Mouse (Mus musculus): ENCODE measurements around the gene Prkcz.
"Not testable (repeated sequence)": the region's sequence is repeated elsewhere in the genome, so short reads cannot be mapped to it uniquely, and the experiment has no call there.

Prkcz gene

DNA sequence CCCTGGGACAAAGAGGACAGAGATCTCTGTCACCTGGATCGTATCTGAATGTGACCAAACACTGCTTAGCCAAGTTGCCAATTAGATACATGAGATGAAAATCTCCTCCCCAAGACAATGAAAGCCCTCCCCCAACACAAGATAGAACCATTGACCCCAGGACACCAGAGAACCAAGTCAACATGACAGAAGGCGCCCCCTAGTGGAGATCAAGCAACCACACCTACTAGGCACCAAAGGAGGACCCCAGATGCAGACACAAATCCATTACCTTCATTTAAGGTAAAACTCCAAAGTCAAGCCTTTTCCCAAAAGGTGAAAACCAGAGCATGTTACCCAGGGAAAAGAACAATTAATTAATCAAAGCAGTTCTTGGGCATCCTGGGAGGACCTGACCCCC is 3.6 kb downstream of the Prkcz start:
- no peak for DNase-seq

DNA sequence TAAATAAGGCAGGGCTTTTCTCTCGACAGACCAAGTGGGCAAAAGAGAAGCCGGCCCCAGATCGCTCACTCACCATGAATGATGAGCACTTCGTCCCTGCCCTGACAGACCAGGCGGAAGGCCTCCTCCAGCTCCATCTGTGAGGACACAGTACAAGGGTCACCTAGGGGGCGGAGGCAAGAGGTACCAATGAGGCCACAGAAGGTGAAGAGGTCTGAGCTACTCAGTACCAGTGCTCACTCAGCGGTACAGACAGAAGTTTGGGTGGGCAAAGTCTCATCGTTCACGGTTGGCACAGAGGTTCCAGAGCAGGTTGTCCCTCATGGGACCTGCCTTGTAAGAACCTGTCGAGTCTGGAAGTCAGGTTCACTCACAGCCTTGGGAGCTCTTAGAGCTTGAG is 4.8 kb downstream of the Prkcz start:
- DNase-seq: no peak

DNA sequence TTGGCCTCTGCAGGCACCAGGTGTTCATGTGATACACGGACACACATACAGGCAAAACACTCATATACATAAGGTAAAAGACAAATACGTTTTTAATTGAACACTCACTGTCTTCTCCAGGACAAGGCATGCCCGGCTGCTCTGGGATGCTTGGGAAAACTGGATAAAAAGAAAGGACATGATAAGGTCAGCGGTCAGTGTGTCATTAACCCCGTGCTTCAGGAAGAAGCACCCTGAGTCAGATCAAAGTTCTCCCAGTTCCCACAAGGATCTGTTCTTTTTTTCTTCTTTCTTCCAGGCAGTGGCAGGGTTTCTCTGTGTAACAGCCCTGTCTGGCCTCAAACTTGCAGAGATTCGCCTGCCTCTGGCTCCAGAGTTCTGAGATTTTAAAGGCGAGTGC is 6.6 kb downstream of the Prkcz start:
- DNase-seq: no peak

DNA sequence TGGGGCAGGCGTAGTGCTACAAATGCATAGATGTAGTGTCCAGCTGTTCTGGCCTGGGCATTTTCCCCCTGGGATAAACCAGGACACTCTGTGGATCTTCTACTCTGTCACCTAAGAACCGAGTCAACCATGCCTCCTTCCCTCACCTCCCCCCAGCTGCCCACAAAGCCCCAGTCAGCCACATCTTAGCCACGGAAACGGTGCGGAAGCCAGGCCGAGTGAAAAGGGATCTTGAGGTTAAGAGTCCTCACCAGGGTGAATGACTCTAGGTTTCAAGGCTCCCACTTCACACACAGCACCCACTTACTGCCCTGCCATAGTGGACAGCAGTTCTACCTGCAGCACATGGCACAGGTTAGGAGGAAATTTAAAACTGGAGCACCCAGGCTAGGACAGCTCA is 7.1 kb downstream of the Prkcz start:
- DNase-seq: no peak

DNA sequence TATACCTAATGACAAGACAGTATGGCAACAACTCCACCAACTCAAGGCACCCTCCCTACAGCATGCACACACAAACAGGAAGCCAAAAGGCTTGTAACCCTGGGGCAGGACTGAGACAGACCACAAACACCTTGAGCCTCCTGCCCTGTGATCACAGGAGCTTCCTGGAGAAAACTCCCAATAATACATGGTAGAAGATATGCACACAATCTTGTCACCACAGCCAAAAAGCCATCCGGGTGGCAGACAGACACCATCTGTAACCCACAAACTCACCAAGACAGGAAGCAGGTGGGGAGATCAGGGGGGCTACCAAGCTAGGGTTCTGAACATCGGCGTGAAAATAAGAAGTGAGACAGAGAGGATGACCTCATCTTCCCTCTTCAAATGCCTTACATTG is 8.6 kb downstream of the Prkcz start:
- no peak for DNase-seq

DNA sequence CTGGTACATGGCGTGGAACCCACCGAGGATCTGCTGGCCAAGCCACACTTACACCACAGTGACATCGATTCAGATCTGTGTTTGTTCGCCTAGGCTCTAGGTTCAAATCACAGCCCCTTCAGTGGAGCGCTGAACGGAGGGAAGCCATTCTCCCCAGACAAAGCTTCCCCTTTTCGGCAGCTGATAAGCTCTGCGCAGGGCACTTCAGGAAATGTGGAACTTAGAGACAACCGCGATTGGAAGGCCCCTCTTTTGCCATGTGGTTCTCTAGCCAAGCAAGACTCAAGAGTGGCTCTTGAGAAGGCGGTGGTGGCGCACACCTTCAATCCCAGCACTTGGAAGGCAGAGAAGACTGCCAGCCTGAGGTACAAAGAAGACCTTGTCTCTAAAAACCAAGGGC is 14.8 kb downstream of the Prkcz start:
- DNase-seq: no peak

DNA sequence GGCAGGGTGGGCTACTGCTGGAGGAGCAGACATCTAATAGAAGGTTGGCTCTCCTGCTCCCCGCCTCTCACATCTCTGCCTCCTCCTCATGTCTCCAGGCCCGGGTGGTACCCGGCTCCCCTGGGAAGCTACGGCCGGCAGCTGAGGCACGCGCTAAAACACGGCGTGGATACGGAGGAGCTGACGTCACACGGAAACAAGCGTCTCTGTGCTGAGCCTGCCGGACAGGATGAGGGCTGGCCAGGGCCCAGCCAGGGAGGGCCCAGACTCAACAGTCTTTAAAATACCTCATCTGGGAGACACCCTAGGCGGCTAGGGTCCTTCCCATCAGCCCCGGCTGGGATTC is 15.6 kb downstream of the Prkcz start:
- peak; percentile 43 to 58 for DNase-seq

DNA sequence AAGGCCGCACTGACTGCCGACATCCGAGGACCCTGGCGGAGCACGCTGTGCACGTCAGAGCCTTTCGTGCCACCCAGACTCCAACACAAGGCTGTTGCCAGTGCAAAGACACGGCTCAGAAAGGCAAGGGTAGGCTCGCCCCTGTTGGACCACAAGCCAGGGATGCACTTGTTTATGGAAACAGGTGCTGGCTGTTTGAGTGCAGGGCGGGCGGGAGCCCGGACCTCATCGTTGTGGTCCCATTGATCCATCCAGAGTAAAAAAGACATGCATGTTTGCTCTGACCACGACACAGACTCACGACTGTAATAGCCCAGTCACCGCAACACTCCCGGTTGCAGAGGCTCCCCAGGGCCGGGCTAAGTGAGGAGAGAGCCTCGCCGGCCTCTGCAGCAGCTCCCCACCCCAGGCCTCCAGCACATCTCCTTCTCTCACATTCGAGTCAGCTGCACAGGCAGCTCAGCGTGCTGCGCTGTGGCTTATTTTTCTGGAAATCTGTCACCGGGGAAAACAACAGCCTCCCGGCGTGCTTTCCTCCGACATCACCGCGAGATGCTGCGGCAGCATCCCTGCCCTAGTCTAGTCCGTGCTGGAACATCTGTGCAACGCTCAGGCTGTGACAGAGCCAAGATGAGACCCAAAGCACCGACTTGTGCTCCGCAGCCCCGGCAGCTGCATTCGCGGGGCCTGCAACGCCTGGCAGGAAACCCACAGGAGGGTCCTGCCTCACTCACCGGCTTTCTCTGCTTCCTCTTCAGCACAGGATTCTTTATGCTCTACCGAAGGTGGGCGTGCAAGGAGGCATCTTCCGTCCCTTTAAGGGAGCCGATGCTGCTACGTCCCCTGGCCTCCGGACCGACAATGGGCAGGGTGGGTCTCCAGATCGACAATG is 16.2 kb downstream of the Prkcz start:
- no peak for DNase-seq

DNA sequence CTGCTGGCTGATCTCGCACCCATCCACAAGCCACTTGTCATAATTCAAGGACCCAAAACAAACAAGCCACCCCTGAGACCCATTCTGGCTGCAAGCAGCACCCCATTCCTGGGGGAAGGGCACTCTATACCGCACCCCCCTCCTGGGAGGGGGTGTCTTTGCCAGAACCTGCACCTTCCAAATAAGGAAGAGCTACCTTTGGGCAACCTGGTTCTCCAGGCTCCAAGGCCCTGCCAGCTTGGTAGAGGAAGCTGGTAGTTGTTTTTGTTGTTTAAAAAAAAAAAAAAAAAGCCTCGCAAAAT is 16.9 kb downstream of the Prkcz start:
- peak; percentile 62 to 64 for DNase-seq

DNA sequence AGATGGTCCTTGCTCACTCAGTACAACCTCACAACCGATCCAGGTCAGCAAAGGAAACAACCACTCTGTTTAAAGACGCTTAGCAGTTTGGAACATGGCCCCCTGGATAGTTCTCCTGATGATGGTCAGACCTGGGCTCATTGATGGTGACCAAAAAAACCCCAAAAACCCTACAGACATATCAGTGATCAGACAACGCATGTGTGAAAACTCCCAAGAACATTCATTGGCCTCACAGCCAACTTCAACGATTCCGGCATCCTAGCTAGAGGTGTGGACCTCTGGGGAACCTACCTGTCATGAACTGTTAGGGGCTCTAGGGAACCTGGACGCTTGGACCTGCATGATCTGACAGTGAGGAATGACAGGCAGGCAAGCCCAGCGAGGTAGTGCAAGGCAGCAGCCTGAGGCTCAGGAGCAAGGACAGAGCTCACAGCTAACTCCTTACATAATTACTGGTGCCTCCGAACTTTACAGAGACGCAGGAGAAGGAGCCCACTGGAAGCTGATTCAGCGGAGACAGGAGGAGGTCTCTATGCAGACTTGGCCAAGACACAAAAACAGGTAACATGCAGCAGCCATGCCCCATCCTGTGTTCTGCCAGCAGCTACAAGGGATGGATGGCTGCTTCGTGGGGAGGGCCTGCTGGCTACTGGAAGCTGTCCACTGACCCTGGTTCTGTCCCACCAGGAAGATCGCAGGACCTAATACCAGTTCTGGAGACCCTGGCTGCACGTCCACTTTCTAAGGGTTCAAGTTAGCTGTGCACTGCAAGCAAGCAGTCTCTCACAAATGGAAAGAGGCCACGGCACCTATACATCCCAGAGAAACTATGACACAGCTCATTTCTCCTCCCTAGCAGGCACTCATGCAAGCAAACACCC is 17.5 kb downstream of the Prkcz start:
- DNase-seq: no peak

DNA sequence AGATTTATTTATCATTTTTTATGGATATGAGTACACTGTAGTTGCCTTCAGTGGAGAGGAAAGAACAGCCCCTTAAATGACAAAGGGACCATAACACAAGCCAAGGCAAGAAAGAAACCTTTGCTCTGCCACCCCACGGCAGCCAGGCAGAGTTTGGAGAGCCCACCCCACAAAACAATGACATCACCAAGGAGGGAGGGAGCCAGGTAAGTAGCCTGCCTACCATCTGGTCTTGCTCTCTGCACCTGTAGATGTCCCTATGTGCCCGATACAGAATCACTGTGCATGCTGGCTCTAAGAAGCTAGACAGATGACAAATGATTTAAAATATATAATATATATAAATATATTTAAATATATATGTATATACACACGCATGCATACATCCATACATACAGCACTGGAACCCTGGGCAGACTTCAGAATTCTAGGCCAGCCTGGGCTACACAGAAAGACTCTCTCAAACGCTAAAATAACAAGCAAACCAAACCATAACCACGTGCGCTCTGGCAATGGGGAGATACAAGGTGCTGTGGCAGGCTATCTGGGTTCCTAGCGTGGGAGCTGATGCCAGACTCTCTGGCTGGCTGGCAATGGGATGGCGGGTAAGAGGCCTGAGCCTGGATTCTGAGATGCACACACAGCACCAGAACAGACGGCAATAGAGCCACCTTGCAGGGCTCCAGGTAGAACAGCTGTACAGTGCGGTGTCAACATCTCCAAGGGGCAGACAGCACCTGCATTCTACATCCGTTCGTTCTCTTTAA is 24.7 kb downstream of the Prkcz start:
- no peak for DNase-seq

DNA sequence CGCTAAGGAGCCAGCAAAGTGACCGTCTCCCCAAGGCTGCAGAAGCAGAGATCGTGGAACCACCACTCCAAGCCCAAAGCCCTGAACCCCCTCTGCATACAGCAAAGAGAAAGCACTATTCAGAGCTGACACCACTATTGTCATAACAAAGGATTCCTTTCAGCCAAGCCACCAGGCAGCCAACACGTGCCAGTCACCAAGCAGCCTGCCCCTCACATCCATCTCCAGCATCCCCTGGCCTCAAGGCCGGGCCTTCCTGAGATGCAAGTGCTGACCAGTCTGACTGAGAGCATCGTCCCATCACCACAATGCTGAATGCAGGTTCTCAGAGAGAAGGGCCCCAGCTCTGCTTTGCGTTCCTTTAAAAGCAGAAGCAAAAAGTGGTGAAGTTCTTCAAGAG is 28.9 kb downstream of the Prkcz start:
- DNase-seq: no peak

DNA sequence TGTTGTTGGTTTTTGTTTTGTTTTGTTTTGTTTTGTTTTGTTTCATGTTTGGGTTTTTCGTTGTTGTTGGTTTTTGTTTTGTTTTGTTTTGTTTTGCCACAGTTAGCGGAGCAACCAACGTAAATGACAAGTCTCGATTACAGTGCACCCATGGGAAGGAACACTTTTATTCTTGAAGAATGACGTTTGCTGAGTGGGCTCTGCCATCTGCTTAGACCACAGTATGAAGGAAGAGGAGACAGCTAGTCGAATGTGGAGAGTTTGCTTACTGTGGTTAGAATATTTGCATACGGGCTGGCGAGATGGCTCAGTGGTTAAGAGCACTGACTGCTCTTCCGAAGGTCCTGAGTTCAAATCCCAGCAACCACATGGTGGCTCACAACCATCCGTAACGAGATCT is 32.8 kb downstream of the Prkcz start:
- DNase-seq: not testable (repeated sequence)

DNA sequence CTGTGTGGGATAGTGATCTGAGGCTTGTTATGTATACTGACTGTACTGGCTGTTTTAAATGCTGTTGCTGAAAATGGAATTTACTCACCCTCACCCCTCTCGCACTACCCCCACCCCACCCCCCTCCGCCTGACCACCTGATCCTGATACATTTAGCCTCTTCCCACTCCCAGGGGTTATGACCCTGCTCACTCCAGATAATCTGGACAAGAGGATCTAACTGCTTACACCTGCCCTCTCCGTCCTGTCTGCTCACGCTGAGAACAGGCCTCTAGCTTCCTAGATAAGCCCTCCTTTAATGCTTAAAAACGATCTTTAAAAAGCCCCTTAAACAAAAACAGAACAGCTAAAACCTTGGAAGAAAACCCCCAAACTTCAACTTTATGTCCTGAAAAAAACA is 35.4 kb downstream of the Prkcz start:
- no peak for DNase-seq

DNA sequence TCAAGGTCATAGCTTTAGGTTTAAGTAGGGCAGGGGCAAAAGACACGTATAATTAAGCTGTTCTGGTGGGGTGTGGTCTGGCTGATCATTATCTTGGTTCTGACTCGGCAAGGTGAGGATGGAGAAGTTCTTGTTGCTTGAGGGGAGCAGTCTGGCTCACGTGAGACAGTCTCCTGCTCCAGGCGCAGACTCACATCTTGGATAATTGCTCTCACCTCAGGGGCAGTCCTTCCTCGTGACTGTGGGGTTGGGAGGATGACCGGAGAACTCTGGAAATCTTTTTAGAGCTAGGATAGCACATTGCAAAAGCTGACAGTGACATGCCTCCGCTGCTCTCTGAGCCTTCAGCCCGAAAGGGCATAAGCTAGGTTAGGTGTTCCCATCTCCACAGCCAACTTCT is 36.6 kb downstream of the Prkcz start:
- DNase-seq: no peak

DNA sequence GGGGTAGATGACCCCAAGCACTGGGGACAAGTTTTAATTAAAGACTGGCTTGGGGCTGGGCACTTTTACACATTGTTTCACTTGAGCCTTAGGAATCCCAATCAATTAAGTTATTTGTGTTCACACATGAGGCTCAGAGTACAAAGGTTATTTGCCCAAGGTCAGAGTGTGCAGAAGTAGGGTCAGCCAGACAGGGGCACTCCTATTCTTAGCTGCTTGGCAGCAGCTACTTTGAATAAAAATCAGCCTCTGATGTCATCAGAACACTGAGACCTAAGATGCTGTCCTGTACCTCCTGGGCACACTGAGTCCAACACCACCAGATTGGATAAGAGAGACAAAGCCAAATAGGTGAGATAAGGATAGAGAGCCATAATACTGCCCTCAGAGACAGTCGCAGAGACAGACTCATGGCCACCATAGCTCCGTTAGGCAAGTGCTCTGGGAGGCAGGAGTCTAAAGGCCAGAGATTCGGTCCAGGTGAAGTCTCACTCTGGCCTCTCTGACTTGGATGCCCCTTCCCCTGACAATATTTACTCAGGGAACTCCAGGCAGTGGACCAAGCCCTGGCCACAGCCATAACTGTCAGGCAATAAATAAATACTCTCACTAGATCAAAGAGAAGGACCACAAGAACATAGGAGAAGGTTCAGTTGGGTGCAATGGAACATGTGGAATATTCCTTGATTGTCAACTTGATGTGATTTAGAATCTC is 37.9 kb downstream of the Prkcz start:
- no peak for DNase-seq

DNA sequence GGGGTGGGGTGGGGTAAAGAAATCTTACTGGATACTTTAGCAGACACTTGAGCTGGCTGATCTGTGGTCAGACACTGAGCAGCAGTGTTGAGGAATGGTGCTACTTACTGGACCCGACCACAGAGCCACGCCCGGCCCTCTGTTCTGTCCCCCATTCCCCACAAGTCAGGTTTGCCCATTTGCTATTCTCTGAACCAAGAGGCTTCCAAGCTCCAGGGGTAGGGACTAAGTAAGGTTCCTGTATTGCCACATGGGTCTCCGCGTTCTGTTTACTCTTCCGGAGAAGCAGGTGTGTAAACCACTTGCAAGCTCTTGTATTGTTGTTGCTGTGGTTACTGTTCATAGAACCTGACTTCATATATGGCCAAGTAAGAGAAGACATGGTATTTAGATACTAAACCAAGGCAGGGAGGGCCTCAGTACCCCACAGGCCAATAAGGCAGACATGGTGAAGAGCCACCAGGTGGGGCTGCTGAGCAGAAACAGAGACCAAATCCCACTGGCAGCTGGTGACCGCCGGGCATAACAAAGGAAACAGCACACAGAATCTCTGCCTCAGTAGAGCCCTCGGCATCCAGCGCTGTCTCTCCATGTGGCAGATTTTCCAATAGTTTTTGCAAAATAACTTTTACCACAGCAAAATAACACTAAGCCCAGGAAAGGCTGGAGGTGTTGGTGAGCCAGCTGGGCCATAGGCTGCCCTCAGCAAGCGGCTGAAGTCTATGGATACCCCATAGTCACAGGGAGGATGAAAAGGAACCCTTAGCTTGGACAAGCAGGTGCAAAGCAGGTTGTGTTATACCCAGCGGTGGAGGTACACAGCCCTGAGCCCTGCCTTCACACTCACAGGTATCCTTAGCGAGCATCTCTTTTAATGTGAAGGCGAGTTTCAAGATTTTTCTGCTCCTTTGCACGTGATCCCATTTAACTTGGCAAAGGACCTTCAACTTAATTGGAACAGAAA is 40.6 kb downstream of the Prkcz start:
- peak; percentile 65 to 75 for DNase-seq

DNA sequence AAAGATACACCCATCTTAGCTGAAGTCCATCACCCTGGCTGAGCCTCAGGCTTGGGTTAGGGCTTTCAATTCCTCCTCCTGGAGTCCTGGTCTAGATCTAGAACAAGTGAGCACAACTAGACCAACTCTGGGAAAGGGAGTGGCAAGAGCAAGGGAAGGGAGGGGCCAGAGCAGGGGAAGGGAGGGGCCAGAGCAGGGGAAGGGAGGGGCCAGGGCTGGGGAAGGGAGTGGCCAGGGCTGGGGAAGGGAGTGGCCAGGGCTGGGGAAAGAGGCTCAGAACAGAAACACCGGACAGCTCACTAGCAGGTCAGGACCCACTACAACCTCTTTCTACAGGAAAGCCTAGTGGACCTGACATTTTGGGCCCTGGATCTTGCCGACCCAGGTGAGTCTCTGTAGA is 42.9 kb downstream of the Prkcz start:
- peak; percentile 37 to 52 for DNase-seq

DNA sequence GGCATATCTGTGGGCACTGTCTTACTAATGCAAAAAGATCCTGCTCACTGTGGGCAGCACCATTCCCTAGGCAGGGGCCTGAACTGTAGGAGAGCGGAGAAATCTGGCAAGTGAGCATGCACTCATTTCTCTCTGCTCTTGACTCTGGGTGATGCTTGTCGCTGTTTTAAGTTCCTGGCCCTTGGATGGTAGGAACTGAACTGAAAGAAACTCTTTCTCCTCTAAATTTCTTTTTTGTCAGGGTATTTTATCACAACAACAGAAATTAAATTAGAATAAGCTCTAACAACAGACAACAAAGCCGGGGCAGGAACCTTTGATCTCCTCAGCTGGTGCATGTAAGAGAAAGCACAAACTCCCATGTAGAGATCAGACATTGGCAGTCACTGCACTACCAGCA is 46.1 kb downstream of the Prkcz start:
- no peak for DNase-seq

DNA sequence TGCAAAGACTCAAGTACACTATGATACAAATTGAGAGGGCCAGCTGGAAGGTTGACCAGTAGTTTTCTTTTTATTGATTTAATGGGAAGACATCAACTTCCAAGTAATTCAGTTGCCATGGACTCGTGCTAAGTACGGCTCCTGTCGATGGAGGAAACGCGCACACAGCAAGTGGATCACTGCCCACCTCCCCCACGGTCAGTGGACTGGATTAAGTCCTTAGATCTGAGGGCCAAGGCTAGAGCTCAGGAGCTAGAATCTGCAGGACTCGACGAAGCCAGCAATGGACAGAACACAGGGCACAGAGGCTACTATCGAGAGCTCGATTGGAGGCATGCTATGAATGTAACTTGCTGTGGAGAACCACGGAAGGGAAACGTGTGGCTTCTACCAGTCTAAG is 52.5 kb downstream of the Prkcz start:
- no peak for DNase-seq

DNA sequence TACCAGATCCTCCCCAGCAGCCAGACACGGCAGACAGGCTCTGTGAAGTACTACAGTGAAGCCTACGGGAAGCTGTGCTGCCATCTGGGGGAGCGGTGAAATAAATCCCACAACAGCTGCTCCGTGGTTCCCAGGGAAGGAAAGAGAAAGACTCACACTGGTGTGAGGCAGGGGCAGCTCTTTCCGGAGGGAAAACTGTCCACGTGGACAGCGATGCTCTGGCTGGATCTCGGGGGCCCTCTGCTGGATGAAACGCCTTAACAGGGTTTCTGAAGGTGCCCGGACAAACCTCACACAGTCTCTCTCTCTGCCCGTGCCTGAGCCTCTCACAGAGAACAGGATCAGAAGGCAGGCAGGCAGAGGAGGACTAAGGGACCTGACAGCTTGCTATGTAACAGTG is 53.1 kb downstream of the Prkcz start:
- peak; percentile 73 to 78 for DNase-seq

DNA sequence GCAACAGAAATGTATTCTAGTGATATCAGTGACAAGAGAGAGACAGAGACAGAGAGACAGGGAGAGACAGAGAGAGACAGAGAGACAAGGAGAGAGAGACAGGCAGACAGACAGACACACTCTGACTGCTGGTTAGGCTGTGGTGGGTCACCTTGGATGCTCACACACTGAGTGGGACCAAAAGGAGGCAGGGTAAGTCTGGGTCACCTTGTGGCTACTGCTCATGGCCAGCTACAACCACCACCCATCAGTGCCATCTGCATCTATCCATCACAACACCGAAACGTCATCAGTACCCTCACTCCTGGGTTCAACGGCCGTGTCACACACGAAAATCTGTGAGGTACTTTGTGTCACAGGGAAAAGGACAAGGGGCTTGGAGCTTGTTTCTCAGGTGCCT is 53.6 kb downstream of the Prkcz start:
- no peak for DNase-seq
